Mouse (Mus musculus) bone marrow macrophage, adult 2 months (primary cell): ENCODE results near the gene Osm.

Experiments
- CTCF ChIP-seq: IDR thresholded peaks from 2 replicates; pipeline ENCODE4 v1.5.1; 2012; ENCODE audit warnings: low read depth, mild to moderate bottlenecking, low read length, moderate library complexity
- POLR2A ChIP-seq: IDR thresholded peaks from 2 replicates; pipeline ENCODE4 v1.6.1; 2012; ENCODE audit warnings: mild to moderate bottlenecking, low read depth, low read length, borderline replicate concordance

- TF ChIP-seq CTCF (no peak), POLR2A (no peak)
These were observed 39.6 kb upstream of the Osm start for GRCm38 (mm10) chr11:4196636-4197035.
